Mouse (Mus musculus) cerebellum, adult 8-10 months (tissue): ENCODE results near the gene Srcap.

Source experiments
- DNase-seq: peaks from one replicate; pipeline ENCODE4 v3.0.0; 2022

Srcap gene

DNA sequence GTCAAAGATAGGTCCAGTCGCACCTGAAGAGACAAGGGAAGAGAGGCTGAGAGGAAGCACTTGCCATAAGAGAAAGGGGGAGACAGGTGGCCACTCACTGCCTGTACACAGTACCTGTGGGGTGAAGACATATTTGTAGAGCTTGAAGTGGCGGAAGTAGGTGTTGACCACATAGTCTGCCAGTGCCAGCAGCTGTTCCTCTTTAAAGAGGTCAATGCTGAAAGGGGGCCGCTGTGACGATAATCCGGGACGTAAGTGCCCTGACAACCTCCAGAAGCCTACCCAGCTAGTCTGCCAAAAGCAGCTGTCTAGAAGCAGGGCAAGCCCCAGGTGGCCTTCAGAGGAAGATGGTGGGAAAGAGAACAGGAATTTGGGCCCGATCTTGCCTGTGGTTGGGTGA lies 73.2 kb downstream of the Srcap start:
- no peak for DNase-seq

DNA sequence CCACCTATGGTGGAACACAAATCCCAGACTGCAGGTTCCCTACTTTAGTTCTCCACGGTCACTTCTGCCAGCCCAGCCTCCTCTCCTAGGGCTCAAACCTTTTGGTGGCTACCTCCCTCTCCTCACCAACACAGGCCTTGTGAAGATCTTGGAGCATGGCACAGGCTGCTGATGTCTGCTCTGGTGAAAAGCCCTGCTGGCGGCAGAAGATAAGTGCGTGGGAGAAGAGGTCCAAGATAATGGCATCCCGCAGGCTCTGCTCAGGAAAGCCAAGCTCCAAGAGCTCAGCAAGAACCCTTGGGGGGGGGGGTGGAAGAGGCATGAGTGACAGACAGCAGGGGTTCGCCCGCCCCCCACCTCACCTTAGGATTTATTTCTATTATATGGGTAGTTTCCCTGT lies 74.4 kb downstream of the Srcap start:
- DNase-seq: no peak

DNA sequence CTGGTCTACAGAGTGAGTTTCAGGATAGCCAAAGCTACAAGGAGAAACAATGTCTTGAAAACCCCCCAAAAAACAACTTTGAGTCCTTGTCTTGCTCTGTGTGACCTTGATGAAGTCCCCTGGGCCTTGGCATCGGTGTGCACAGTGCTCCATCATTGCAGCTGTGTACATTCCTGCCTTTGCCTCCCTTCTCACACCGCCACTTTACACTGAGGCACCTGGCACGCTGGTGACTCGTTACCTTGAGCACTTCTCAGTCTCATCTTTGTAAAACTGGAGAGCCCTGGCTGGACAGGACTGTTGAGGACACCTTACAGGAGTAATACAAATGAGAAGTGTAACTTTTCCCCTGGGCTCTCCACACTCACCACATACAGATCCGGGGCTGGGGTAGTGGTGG lies 75.4 kb downstream of the Srcap start:
- no peak for DNase-seq

DNA sequence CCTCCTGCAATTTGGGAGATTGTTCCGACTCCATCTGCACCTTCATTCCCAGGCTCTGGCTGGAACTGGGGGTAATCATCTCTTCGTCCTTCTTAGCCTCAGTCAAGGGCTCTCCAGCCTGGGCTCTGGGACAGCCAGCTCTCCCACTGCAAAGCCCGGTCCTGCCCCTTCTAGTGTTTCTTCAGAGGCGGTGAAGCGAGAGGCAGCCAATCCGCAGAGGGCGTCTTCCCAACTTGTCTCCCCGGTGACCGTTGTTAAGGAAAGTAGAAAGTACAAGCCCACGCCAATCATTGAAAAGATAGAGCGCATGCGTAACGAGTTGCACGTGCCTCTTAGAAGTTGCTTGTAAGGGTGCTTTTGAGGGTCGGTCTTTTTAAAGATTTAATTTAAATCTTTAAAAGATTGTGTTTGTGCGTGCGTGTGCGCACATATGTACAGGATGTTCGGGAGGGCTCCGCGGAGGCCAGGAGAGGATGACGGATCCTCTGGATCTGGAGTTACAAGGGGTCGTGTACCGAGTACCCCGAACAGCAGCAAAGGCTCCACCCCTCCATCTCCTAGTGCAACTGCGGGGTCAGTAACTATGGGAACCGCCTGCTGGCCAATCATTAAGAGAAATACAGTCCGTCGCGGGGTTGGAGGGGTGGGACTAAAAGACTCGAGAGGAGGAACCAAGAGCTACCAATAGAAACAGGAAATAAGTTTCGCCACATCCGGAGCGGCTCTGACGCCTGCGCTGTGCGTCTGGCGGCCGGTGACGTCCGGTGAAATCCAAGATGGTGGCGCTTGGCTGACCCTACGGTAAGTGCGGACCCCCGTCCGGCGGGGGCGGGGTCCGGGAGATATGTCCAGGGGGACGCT lies 76.5 kb downstream of the Srcap start, which contains the start of the genes Ccdc189 and Rnf40:
TSS of gene Ccdc189 (minus strand) at position 585 of the 861 bp plus-strand sequence.
TSS of gene Rnf40 (plus strand) at position 757 of the 861 bp plus-strand sequence.
- peak; percentile 85 for DNase-seq

DNA sequence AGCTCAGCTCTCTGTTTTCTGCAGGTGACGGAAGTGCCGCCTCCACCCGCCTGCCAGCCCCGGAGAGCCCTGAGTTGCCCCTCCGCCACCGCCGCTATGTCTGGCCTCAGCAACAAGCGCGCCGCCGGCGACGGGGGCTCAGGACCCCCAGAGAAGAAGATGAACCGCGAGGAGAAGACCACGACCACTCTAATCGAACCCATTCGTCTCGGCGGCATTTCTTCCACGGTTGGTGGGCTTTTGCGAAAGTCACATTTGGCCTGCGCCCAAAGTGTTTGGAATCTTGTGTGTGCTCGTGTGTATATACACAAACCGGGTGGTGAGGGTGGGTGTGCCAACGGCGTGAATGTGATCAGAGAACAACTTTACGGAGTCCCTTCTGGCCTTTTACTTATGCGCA lies 77.1 kb downstream of the Srcap start:
- no peak for DNase-seq

DNA sequence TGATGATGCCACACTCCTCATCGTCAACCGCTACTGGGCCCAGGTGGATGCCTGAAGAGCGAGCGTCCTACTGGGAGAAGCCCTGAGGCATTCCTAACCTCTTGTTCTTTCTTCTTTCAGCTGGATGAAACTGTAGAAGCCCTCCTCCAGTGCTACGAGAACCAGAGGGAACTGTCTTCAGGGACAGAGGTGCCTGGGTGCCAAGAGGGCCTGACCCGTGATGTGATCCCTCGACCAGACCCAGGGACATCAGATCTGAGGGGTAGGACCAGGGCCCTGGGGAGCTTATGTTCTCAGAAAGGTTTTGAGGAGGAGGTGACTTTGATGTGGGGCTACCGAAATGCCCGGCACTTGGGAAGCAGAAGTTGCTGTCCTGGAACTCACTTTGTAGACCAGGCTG lies 77.9 kb downstream of the Srcap start:
- no peak for DNase-seq

DNA sequence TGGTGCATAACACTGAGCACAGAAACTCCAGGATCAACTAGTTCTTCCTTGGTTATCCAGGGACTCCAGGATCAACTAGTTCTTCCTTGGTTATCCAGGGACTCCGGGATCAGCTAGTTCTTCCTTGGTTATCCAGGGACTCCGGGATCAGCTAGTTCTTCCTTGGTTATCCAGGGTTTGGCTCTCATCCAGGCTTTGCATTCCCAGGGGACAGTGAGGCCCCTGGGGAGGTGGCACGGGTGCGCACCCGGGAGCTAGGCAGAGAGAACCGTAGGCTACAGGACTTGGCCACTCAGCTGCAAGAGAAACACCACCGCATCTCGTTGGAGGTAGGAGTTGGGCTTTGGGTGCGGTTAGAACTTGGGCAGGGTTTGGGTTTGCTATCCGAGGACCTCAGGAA lies 79.3 kb downstream of the Srcap start:
- DNase-seq: no peak

DNA sequence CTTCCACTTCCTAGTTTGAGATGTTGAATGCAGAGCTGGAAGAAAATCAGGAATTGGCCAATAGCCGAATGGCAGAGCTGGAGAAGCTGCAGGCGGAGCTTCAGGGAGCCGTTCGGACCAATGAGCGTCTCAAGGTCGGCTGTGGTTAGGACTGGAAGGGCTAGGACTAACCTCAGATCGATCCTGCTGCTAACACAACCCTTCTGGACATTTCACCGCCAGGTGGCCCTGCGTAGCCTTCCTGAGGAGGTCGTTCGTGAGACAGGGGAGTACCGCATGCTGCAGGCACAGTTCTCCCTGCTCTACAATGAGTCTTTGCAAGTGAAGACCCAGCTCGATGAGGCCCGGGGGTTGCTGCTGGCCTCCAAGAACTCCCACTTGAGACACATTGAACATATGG lies 80.8 kb downstream of the Srcap start:
- DNase-seq: no peak

DNA sequence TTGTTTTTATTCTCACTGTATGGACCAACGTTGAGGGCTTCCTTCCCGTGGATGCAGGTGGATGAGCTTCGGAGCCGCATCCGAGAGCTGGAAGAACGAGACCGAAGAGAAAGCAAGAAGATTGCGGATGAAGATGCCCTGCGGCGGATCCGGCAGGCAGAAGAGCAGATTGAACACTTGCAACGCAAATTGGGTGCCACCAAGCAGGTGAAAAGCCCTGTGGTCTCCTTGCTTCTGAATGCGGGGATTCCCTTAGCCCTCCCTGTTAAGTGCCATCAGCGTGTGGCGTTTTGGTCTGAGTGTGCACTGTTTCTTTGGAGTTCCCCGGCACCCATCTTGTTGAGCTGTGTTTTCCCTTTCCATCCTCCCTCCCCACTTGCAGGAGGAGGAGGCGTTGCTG lies 85.0 kb downstream of the Srcap start:
- no peak for DNase-seq

DNA sequence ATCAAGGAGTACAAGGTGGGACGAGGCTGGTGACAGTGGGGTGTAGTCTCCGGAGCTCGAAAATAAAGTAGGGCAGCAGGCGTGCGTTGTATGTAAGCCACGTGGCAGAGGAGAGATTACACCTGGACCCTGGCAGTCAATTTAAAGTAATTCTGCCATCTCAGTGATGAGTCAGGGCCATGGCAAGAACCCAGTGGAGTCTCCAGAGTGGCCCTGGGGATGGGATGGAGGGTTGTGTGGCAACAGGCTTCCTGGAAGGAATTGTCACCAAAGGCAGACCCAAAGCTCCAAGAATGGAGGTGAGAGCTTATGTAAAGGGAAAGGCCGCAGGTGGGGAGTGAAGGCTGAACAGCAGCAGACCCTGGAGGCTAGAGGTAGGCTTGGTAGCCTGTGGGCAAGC lies 88.8 kb downstream of the Srcap start:
- no peak for DNase-seq

DNA sequence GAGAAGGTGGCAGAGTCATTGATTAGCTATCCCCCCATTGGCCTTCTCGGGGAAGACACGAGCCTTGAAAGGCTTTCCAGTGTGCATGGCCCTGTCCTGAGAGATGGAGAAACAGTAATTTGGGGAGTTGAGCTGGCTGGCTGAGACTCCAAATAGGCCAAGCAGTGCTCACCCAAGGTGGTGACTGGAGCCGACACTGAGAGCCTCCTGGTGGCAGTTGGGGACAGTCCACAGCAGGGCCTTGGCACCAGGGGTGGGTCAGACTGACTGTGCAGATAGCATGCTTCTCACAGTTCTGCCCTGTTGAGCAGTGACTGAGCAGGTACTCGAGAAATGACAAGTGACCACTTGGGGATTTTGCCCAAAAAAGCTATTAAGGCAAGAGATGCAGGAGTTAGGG lies 90.0 kb downstream of the Srcap start:
- DNase-seq: no peak

DNA sequence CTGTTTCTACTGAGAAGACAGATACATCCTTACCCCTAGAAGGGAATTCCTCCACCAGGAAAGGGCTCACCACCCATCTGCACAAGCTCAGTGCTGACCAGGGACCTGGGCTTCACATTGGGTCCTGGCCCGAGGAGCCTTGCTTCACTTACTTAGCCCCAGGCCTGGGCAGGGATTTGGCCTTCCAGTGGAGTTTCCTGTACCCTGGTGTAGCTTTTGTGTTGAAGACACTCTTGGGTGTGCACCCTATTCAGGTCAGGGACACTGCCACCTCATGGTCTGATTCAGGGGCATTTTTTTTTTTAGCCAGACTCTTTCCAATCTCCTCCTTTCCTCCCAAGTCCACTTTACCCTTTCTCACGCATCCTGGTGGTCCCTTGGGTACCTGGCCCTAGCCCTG lies 91.1 kb downstream of the Srcap start:
- no peak for DNase-seq

DNA sequence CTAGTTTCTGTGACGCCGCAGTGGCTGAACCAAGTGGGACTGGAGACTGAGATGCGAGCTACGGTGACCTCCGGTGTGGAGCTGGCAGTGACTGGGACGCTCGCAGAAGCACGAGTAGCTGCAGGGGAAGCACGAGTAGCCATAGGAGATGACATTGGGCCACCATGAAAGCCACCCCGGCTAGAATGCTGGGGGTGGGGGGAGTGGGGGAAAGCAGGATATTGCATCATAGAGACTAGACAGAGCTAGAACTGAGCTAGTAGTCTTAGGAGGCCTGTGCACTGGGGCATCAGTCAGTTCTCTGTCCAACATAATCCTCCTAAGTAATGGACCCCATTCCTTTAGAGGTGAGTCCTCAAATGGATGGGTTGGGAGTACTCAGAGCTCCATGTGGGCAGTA lies 92.5 kb downstream of the Srcap start:
- no peak for DNase-seq

DNA sequence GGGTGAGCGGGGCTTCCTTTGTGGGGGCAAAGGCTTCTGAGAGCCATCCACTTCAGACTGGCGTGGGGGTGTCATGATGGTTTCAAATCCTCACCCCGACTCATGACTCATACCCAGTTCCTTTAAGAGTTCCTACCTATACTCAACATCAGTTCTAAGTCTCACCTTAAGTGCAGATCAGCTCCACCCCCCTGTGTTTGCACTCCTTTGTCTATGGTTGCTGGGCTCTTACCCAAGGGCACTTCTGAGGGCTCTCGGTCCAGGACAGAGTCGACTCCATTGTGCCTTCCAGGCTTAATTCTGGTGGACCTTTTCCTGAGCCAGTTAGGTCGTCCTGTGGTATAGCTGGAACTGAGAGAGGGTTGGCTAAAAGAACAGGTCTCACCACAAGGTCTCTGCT lies 95.4 kb downstream of the Srcap start:
- DNase-seq: no peak
